Mouse (Mus musculus): ENCODE data around the gene Dpm1.

DNA sequence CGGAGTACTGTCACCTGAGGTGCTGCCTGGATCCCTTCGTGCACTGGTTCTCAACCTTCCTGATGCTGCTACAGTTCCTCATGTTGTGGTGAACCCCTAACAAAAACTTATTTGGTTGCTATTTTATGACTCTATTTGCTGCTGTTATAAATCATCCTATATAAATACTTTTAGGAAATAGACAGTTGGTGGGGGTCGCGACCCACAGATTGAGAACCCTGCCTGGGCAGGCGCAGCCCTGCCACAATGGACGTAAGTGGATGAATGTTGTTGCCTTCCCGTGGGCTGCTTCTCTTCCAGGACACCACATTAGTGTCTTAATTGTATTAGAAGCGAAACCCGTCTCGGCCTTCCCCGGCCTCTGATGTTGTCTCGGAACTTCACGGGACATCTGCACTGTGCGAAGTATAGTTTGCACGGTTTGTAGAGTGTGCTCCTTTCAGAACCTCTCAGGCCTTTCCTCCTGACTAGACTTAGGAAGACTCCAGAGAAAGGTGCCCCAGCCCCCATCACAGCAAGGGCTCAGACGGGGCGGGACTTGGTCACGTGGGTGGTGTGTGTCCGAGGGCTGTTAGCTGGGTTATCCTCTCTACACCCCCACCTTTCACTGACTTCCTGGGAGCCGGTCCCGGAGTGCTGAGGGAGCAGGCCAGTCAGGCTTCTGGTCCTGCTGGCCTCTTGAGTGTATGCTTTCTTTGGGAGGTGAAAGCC is 63.5 kb downstream of the Dpm1 start:
- TF ChIP-seq POLR2A (IDR thresholded peaks at IDR 0.05; ENCODE audit: insufficient read depth, low read length) (no peak), CTCF (IDR thresholded peaks at IDR 0.05; ENCODE audit: low read depth, low read length) (no peak), EP300 (IDR thresholded peaks at IDR 0.05; ENCODE audit: insufficient read depth, low read depth, low read length) (no peak)
